In the genomic region with DNA sequence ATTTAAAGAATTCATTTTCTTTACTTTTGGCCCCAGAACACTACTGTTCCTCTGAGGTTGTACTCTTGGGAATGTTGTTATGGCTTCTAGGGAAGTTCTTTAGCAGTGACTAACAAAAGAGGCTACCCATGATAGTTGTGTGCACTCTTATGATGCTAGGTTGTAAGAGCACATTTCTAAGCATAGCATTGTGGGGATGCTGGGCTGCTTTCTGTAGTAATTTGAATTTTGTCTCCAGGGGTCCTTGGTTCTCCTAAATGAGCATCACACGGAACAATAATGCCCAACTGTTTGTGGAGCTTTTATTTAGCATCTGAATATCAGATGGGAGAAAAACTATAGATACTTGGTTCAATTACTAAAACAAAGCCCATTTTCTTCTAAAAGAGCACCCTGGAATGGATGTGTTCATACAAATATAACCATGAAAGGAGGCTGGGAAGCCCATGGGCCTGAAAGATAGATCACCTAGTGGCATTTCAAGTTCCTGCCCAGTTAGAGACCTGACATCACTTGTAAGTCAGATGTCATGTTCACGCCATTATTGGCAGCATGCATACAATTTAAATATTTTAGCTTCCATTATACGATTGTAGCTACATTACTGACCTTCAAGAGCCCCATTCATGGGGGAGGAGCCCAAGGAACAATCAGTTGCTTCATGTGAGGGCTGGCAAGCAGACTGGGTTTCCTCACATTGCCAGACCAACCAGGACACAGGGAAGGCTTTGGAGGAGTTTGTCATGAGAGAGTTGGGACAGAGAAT, we compare ENCODE assay signal across 12 mouse cellular contexts. TPM values are rescaled to one million over a fixed set of nuclear protein-coding genes. Genes with fewer than 3 reads are reported as not detected.
A peak's percentile ranks its signal among the peaks of the same experiment; 100 is the strongest.
DNase-seq lines count a peak whose midpoint lies in the region; ATAC-seq lines count a peak whose summit lies in the region.
"Had no signal": no experiment of that assay in that cellular context is flagged by ENCODE, and none has a peak within 500 bp of the region (broad histone marks: within the 10 kb centered on the region; RNA-seq: fewer than 3 reads in every experiment).

No protein-coding gene starts in this region.

- H3K9ac ChIP-seq in forebrain, embryonic 11.5 days (ENCODE audit: low read length): no peak overlapping the region
- no peak overlapping the region for H3K9ac ChIP-seq in hindbrain, embryonic 16.5 days (ENCODE audit: low read depth, low read length)
- H3K9ac ChIP-seq in neural tube, embryonic 14.5 days (replicated peaks; ENCODE audit: low read depth, low read length): no peak overlapping the region
- no peak overlapping the region for H3K9ac ChIP-seq in kidney, embryonic 15.5 days
- H3K9ac ChIP-seq: embryonic facial prominence, embryonic 15.5 days had no signal

- no peaks in the 10 kb centered on the region for H3K27me3 ChIP-seq in forebrain, embryonic 11.5 days (ENCODE audit: control insufficient read depth, insufficient read depth, low read length)
- no peaks in the 10 kb centered on the region for H3K27me3 ChIP-seq in hindbrain, embryonic 16.5 days (replicated peaks; ENCODE audit: control insufficient read depth, insufficient read depth, low read length)
- no peaks in the 10 kb centered on the region for H3K27me3 ChIP-seq in neural tube, embryonic 14.5 days (ENCODE audit: control insufficient read depth, insufficient read depth, low read length)
- H3K27me3 ChIP-seq in kidney, embryonic 15.5 days: peaks cover 12% of the 10 kb centered on the region

- no peak overlapping the region for H3K4me3 ChIP-seq in forebrain, embryonic 11.5 days (ENCODE audit: low read depth, low read length)
- H3K4me3 ChIP-seq in hindbrain, embryonic 16.5 days (ENCODE audit: low read length): no peak overlapping the region
- no peak overlapping the region for H3K4me3 ChIP-seq in neural tube, embryonic 14.5 days (ENCODE audit: low read depth, low read length)
- no peak overlapping the region for H3K4me3 ChIP-seq in kidney, embryonic 15.5 days (replicated peaks)
- H3K4me3 ChIP-seq: embryonic facial prominence, embryonic 15.5 days had no signal

- peak overlapping the region; percentile 15; the same call in 1 of the 2 replicates for H3K4me2 ChIP-seq in forebrain, embryonic 11.5 days (ENCODE audit: low read depth, low read length, severe bottlenecking)
- no peak overlapping the region for H3K4me2 ChIP-seq in hindbrain, embryonic 16.5 days (ENCODE audit: low read length)
- no peak overlapping the region for H3K4me2 ChIP-seq in neural tube, embryonic 14.5 days (ENCODE audit: low read depth, low read length)
- H3K4me2 ChIP-seq in kidney, embryonic 15.5 days: no peak overlapping the region
- H3K4me2 ChIP-seq: embryonic facial prominence, embryonic 15.5 days had no signal

- WGBS in forebrain, embryonic 11.5 days: 15% methylated on average over 3 of the region's 3 CpGs
- WGBS in hindbrain, embryonic 16.5 days: 18% methylated on average over 3 of the region's 3 CpGs
- WGBS in neural tube, embryonic 14.5 days: 16% methylated on average over 3 of the region's 3 CpGs
- 70% methylated on average over 3 of the region's 3 CpGs for WGBS in kidney, embryonic 15.5 days

- DNase-seq in retina, postnatal 1 day: peak; percentile 82
- no peak for DNase-seq in retina, embryonic 14.5 days (ENCODE audit: low spot score)
- DNase-seq in forebrain, embryonic 11.5 days (ENCODE audit: low spot score): peak; percentile 59
- no peak for DNase-seq in frontal cortex, postnatal 14 days (ENCODE audit: low spot score in 2 of 2)
- DNase-seq in right cerebral cortex, postnatal 25 days: no peak
- DNase-seq: gastrocnemius, postnatal 25 days; heart, postnatal 36 days; kidney, postnatal 36 days had no signal

- ATAC-seq in forebrain, embryonic 11.5 days (replicated peaks; ENCODE audit: low FRiP score): peak; percentile 72
- ATAC-seq in hindbrain, embryonic 16.5 days: peak; percentile 83
- peak; percentile 82 for ATAC-seq in neural tube, embryonic 14.5 days (ENCODE audit: low read depth)
- ATAC-seq in kidney, embryonic 15.5 days (replicated peaks; ENCODE audit: low FRiP score): no peak

- peaks cover 13% of the 10 kb centered on the region; the same call in 1 of the 2 replicates for H3K4me1 ChIP-seq in forebrain, embryonic 11.5 days (replicated peaks; ENCODE audit: control insufficient read depth, insufficient read depth, low read length)
- H3K4me1 ChIP-seq in hindbrain, embryonic 16.5 days (ENCODE audit: control insufficient read depth, insufficient read depth, low read depth, low read length): no peaks in the 10 kb centered on the region
- peaks cover 1% of the 10 kb centered on the region; the same call in 1 of the 2 replicates for H3K4me1 ChIP-seq in neural tube, embryonic 14.5 days (ENCODE audit: control insufficient read depth, insufficient read depth, low read length)
- 0 out of 2 replicates have a peak, but pooled peaks cover 7% of the 10 kb centered on the region for H3K4me1 ChIP-seq in kidney, embryonic 15.5 days

- peak overlapping the region; percentile 42; the same call in 1 of the 2 replicates for H3K27ac ChIP-seq in forebrain, embryonic 11.5 days (ENCODE audit: low read depth, low read length)
- 0 out of 2 replicates have a peak overlapping the region, but pooled peaks have one; percentile 6 for H3K27ac ChIP-seq in hindbrain, embryonic 16.5 days (ENCODE audit: low read depth, low read length)
- peak overlapping the region; percentile 13; the same call in 1 of the 2 replicates for H3K27ac ChIP-seq in neural tube, embryonic 14.5 days (ENCODE audit: low read depth, low read length)
- no peak overlapping the region for H3K27ac ChIP-seq in kidney, embryonic 15.5 days
- H3K27ac ChIP-seq: embryonic facial prominence, embryonic 15.5 days had no signal

- H3K36me3 ChIP-seq in forebrain, embryonic 11.5 days (ENCODE audit: control insufficient read depth, insufficient read depth, low read length): peaks cover 7% of the 10 kb centered on the region; the same call in 1 of the 2 replicates
- H3K36me3 ChIP-seq in hindbrain, embryonic 16.5 days (ENCODE audit: control insufficient read depth, insufficient read depth, low read length): no peaks in the 10 kb centered on the region
- no peaks in the 10 kb centered on the region for H3K36me3 ChIP-seq in neural tube, embryonic 14.5 days (ENCODE audit: control insufficient read depth, insufficient read depth, low read length)
- peaks cover 11% of the 10 kb centered on the region; the same call in 1 of the 2 replicates for H3K36me3 ChIP-seq in kidney, embryonic 15.5 days
- H3K36me3 ChIP-seq: embryonic facial prominence, embryonic 15.5 days had no signal

- no peaks in the 10 kb centered on the region for H3K9me3 ChIP-seq in forebrain, embryonic 11.5 days (ENCODE audit: control insufficient read depth, low read length)
- H3K9me3 ChIP-seq in hindbrain, embryonic 16.5 days (ENCODE audit: control insufficient read depth, low read length): no peaks in the 10 kb centered on the region
- no peaks in the 10 kb centered on the region for H3K9me3 ChIP-seq in neural tube, embryonic 14.5 days (ENCODE audit: control insufficient read depth, low read length)
- no peaks in the 10 kb centered on the region for H3K9me3 ChIP-seq in kidney, embryonic 15.5 days (replicated peaks)
- H3K9me3 ChIP-seq: embryonic facial prominence, embryonic 15.5 days had no signal

RNA-seq across cellular contexts. Expression of a gene that starts 6.5 kb away (rescaled TPM):
- polyA plus RNA-seq in forebrain, embryonic 11.5 days (2014; fragmentation: Nextera tagmentation; extraction: Ambion mirVana): 9.0 and 10.0 TPM in 2 replicates
- polyA plus RNA-seq in hindbrain, embryonic 16.5 days (2015; fragmentation: Nextera tagmentation; extraction: Ambion mirVana): 5.9 and 8.2 TPM in 2 replicates
- 5.6 and 6.8 TPM in 2 replicates for polyA plus RNA-seq in neural tube, embryonic 14.5 days (2014; fragmentation: Nextera tagmentation; extraction: Ambion mirVana)
- 8.8 and 9.8 TPM in 2 replicates for polyA plus RNA-seq in kidney, embryonic 15.5 days (2015; fragmentation: Nextera tagmentation; extraction: Ambion mirVana)

Comparison
In these comparisons a context has a peak if more than half of its experiments do, and no peak if none do; other contexts are left out.
1. DNase-seq: peak in retina, postnatal 1 day (single experiment) and forebrain, embryonic 11.5 days (single experiment); none in retina, embryonic 14.5 days (single experiment), frontal cortex, postnatal 14 days (0 of 2) and right cerebral cortex, postnatal 25 days (single experiment).